Mouse (Mus musculus) induced T-regulatory cell, adult 2 months (primary cell): Measurements from ENCODE around the gene Bptf.
"Not testable (repeated sequence)": the region's sequence is repeated elsewhere in the genome, so short reads cannot be mapped to it uniquely, and the experiment has no call there.

Experiments used
- DNase-seq: peaks from one replicate; pipeline ENCODE4 v3.0.0-alpha.2; 2012; ENCODE audit warnings: low read depth

Gene Bptf

DNA sequence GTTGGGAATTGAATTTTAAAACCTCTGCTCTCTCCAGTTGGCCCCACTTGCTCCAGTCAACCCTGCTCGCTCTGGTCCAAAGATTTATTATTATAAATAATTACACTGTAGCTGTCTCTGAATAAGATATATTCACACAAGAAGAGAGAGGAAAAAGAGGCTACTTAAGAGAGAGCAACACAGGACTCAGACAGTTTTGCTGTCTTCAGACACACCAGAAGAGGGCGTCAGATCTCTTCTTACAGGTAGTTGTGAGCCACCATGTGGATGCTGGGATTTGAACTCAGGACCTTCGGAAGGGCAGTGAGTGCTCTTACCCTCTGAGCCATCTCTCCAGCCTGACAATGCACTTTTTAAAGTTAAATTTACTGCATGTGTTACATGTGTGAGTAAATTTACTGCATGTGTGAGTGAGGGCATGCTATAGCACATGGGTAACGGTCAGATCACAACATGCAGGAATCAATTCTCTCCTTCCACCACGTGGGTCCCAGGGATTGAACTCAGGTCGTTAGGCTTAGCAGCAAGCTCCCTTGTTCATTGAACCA lies 114.5 kb downstream of the Bptf start:
- DNase-seq, result no peak

DNA sequence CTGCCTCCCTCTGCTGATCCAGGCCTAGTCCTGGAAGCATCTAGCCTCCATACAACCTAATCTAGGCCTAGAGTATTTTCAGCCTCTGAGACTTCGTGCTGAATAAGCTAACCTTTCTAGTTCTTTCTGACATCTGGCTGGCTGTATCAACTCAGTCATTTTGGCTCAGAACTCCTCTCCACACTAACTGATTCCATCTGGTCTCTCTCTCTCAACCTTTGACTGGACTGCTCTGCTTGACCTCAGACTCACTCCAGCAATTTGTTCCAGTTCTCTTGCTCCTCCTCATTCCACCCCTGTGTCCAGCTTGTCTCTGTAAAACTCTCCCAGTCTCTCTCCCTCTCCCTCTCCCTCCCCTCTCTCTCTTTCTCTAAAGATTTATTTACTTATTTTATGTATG lies 115.0 kb downstream of the Bptf start:
- no peak for DNase-seq

DNA sequence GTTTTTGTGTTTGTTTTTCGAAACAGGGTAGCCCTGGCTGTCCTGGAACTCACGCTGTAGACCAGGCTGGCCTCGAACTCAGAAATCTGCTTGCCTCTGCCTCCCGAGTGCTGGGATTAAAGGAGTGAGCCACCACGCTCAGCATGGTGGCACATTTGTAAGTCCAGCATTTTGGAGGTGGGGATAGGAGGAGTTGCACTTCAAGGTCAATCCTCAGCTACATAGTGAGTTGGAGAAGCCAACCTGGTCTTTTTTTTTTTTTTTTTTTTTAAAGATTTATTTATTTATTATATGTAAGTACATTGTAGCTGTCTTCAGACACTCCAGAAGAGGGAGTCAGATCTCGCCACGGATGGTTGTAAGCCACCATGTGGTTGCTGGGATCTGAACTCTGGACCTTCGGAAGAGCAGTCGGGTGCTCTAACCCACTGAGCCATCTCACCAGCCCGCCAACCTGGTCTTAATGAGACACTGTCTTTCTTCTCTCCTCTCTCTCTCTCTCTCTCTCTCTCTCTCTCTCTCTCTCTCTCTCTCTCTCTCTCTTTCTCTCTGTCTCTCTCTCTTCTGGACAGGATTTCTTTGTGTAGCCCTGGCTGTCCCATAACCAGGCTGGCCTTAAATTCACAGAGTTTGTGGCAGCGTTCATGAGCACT lies 116.3 kb downstream of the Bptf start:
- DNase-seq, result not testable (repeated sequence)

DNA sequence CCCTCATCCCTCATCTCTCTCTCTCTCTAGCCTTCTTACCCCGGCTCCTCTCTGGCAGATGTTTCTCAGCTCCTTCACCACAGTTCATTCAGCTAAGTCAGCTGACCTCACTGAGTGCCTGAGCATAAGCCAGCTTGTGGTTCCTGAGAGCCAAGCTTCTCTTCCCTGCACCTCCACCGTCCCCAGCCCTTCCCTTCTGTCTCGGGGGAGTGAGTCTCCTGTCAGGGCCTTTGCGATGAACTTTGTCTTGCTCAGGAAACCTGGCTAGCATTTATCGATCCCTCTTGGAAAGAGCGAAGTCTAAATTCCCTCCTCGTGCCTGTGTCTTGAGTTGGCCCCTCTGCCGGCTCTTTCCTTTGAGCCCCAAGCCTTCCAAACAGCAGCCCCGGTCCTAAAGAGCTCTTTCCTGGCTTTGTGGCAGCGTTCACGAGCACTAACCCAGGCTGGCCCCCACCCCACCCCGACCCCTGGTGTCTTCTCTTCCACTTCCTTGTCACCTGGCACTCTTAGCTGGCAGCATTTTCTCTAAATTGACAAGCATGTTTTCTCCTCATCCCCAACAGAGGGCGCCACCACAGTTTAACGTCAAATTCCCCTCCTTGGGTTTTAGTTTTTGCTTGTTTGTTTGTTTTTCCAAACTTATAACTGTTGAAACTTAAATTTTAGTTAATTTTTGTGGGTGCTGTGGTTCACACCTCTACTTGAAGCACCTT lies 117.2 kb downstream of the Bptf start:
- DNase-seq, result peak; percentile 85

GRCm38 (mm10) chr11:107014020-107014585 lies 117.8 kb downstream of the Bptf start:
- peak; percentile 60 for DNase-seq

DNA sequence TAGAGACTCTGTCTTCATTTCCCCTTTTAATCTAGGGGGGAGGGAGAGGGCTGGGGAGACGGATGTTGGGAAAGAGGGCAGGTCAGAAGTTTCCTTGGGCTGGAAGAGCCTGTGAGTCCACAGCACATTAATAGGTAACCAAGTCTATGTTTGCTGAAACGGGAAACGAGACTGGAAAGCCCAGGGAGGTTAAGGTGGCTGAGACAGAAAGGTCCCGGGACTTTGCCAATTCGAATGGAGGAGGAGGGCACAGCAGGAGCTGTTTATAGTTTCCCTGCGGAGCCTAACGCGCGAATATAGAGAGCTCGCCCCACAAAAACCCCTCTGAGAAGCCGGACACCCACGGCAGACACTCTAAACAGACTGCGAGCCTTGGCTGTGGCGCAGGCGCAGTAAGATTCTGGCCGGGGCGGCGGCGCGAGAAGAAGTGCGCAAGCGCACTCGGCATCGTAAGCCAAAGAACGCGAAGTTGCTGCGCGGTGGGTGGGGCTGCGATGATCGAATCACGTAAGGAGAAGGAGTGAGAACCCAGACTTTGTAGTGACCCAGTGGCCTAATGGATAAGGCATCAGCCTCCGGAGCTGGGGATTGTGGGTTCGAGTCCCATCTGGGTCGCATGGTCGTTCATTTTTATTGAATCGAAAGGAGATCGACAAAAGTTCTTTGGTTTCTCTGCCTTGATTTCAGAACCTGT lies 119.5 kb downstream of the Bptf start:
- peak; percentile 99 for DNase-seq

GRCm38 (mm10) chr11:107011669-107012323 lies 120.1 kb downstream of the Bptf start:
- no peak for DNase-seq

- DNase-seq, result no peak
Observed at GRCm38 (mm10) chr11:107011171-107011570, 120.8 kb downstream of the Bptf start.

DNA sequence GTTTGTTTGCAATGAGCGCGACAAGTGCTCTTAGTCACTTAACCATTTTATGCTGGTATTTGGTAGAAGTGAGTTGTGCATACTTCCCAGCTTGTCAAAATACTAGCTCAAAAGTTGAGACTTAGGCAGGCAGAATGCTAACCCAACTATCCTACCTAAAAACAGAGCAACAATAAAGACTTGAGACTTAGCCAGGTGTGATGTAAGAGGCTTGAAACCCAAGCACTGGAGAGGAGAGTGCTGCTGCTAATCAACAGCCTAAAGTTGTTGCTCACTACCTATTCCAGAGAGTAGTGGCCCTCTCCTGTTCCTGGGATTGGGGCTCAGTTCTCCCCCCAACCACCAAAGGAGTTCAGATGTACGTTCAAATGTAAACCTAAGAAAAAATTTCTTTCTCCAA lies 121.5 kb downstream of the Bptf start:
- DNase-seq, result no peak

GRCm38 (mm10) chr11:107005538-107005937 lies 126.4 kb downstream of the Bptf start:
- DNase-seq, result no peak

GRCm38 (mm10) chr11:107001760-107002675 lies 129.9 kb downstream of the Bptf start:
- no peak for DNase-seq

DNA sequence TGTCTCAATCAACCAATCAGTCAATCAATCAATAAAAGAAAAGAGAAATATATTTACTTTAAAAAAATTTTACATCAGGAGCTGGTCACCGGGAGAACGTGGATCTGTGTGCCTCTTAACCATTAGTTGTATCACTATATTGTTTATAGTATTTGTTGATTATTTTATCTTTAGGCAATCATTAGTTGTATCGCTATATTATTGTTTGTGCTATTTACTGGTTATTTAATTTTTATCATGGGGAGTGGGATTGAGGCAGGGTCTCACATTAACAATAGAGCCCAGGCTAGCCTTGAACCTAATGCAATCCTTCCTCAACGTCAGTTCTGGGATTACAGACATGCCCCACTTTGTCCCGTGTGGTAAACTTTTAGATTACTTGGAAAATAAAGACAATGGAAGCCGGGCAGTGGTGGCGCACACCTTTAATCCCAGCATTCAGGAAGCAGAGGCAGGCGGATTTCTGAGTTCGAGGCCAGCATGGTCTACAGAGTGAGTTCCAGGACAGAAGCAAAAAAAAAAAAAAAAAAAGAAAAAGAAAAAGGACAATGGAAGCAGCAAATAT lies 131.9 kb downstream of the Bptf start:
- DNase-seq, result no peak

DNA sequence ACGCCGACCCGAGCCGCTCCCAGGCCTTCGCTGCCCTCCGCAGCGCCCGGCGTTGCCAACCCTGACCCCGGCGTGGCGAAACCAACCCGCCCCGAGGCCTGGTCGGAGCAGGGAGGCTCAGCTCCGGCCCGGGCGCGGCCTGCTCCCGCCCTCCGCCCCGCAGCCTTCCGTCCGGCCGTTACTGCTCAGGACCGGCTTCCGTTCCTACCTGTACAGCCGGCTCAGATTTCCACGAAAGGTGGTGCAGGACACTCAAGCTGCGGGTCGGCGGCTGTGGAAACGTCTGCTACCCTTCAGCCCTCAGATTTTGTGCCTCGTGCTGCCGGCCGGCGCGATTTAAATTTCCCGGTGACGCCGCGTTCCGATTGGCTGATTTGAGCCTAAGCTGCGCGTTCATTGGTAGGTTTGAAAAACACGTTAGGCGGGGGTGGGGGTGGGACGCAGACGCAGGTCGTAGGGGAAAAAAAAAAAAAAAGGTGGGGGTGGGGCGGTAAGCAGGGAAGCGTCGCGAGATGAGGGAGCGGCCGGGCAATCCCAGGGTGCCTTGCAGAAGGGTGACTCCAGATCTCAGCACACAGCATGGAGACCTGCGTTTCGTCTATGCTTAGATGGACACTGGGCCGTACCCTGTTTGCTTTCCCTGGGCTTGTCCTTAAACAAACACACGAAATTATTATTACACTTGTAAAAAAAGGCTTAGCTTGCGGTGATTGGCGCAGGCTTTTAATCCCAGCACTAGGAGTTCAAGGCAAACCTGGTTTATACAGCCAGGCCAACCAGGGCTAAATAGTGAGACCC lies 132.6 kb downstream of the Bptf start, which contains the start of gene Kpna2:
Kpna2 (minus strand) TSS at position 391 of the 798 bp plus-strand sequence.
- DNase-seq, result peak; percentile 97

DNA sequence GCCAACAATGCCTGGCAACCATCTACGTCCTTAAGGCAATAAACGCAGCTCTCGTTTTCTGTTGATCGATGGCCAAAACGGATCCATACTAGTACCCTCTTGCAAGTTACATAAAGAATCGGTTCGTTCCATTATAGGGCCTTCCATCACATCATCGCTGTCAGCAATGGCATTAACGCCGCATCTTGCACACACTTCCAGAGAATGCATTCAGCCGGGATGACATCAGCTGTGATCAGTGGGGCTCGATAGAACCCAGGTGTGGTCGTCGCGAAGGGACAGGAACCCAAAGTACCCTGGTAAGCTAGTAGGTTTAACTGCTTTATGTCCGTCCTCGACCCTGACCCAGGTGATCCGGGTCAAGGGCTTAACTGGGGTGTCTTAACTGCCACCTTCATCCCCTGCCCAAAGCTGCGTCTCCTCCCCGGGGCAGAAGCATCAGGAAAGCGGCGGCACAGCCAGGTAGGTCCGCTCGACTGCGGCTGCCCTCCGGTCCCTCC lies 133.2 kb downstream of the Bptf start:
- no peak for DNase-seq

DNA sequence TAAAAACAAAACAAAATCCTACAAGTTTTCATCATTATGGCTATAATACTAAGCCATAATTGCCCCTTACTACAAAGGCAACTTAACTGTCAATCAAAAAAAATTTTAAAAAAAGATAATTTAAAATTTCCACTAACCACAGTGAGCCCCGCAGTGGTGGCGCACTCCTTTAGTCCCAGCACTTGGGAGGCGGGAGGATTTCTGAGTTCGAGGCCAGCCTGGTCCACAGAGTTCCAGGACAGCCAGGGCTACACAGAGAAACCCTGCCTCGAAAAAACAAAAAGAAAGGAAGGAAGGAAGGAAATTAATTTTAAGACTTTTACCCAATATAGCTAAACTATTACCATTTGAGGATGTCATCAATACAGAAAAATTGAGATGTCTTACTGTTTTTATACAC lies 134.0 kb downstream of the Bptf start:
- DNase-seq, result peak; percentile 34

DNA sequence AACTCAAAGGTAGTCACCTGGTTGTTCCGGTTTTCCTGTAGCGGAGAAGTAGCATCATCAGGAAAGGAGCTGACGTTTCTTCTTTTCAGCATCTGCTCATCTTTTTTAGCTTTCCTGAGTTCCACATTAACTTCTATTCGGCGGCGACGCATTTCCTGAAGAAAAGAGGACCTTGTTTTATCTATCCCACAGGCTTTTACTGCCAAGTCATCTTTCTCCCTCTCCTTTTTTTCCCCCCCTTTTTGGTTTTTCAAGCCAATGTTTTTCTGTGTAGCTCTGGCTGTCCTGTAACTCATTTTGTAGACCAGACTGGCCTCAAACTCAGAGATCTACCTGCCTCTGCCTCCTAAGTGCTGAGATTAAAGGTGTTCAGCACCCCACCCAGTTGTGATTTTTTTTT lies 135.4 kb downstream of the Bptf start:
- not testable (repeated sequence) for DNase-seq

DNA sequence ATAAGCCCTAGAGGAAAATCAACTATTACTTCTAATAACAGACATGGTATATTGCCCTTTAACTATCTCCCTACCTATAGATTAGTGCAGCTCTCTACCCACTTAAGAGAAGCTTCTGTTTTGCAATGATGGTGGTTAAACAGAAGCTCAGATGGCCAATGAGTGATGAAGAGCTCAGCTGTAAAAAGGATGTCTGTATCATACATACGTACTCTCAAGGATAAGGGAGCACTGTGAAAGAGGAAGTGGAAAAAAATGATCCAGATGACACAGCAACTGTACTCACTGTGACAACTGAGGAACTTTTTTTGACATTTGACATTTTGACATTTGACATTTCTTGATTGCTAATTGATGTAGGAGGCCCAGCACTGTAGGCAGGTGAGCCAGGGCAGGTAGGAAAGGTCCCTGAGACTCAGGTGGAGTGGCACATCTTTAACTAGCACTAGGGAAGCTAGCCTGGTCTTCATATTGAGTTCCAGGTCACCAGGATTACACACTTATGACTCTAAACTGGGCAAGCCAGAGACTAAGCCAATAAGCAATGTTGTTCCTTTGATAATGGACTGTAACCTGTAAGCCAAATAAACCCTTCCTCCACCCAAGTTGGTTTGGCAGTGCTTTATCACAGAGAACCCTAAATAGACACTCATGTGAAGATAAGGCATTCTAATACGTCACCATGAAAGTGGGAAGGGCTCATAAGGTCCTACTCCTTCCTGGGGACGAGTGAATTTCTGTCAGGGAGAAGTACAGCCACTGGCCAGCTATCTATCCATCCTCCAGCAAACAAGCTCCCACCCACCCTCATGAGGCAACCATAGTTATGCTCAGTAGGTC lies 137.5 kb downstream of the Bptf start:
- peak; percentile 45 for DNase-seq

DNA sequence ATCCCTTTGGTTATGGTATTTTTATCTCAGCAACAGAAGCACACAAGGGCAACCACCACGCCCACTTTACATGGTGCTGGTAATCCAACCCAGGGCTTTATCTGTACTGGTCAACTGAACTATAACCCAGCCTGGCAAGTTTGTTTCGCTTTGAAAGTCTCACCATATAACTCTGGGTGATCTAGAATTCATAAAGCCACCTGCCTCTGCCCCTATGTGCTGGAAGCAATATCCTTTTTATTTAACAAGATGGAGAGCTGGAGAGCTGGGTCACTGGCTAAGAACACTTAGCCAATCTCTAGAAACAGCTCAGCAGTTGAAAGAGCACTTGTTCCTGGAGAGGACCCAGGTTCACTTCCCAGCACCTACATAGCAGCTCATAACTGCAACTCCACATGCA lies 144.5 kb downstream of the Bptf start:
- no peak for DNase-seq
